Mouse (Mus musculus) embryonic facial prominence, embryonic 10.5 days (tissue): ENCODE data around the gene Slc1a7. TPM values are rescaled to one million over a fixed set of nuclear protein-coding genes. Genes with fewer than 3 reads are reported as not detected.

Source experiments
- DNase-seq: peaks from one replicate; pipeline ENCODE4 v3.0.0-alpha.2; 2017; ENCODE audit warnings: low spot score
- H3K27ac ChIP-seq: fragments of 300-500 bp; sonication (generic); replicated peaks from 2 replicates; pipeline ENCODE4 v1.5.1; 2016; ENCODE audit warnings: mild to moderate bottlenecking
- H3K27me3 ChIP-seq: fragments of 300-500 bp; sonication (generic); replicated peaks from 2 replicates; pipeline ENCODE4 v1.6.1; 2016; ENCODE audit warnings: low read depth, mild to moderate bottlenecking; ENCODE audit not compliant: poor library complexity, severe bottlenecking
- H3K36me3 ChIP-seq: fragments of 300-500 bp; sonication (generic); replicated peaks from 2 replicates; pipeline ENCODE4 v1.6.1; 2016; ENCODE audit warnings: mild to moderate bottlenecking, moderate library complexity
- H3K4me1 ChIP-seq: fragments of 300-500 bp; sonication (generic); 2 replicates; pipeline ENCODE4 v1.6.1; 2016
- H3K4me3 ChIP-seq: fragments of 300-500 bp; sonication (generic); 2 replicates; pipeline ENCODE4 v1.5.1; 2016; ENCODE audit warnings: mild to moderate bottlenecking, moderate library complexity
- H3K9me3 ChIP-seq: fragments of 300-500 bp; sonication (generic); 2 replicates; pipeline ENCODE4 v1.6.1; 2016; ENCODE audit warnings: mild to moderate bottlenecking
- WGBS: fragments of 180-500 bp; shearing (Covaris S2); methylation state at CpG from one replicate; pipeline ENCODE4 v1.1.7; 2016; 5-methylcytosine and 5-hydroxymethylcytosine counted together
- polyA plus RNA-seq: library from polyadenylated mRNA; unstranded; fragments of >200 nt; fragmentation: Nextera tagmentation; extraction: Ambion mirVana; gene quantifications from 2 replicates; pipeline ENCODE4 v1.2.1, GENCODE M21; 2016

The Slc1a7 gene
- polyA plus RNA-seq, 1 experiment from 2014 or later = not detected

DNA sequence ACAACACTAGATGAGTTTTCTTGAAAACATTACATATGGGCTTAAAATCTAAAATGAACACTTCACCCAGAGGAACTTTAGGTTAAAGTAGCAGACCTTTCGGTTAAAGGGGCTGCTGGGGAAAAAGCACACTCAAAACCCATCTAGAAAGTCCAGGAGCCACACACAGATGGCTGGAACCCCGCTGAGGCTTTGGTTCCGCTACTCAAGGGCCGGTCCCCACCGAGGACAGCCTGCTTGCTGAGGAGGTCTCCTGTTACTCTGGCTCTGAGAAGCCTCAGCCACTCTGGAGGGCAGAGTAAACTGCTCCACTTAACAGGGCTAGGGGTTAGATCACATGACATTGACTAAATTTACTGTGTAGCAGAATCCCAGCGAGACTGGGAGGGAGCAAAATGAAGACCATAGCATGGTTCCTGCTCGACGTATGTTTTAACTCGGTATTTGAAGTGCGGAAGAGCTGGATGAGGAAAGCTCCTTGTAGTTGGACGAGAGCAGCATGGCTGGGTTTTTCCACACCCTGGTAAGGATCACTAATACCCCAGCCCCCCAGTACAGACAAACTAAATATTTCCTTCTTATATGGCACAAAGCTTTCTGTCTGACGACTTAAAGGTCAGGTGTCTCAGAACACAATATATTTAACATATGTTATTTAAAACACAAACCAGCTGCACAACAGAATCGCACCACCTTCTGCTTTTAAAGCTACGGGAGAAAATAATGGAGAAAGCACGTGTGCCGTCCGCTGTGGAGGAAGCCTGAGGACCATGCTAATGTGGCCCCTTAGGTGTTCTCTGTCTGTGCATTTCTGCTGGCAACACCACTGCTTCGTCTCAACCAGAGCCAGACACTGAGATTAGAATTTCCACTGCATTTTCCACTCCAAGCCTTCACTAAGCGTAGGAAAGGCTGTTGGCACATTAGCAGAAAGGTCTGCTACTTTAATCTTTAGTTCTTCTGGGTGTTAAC, 77.3 kb downstream of the Slc1a7 start:
- Histone ChIP-seq H3K36me3 (peaks cover 71% of the 10 kb centered on the region), H3K27me3 (no peaks in the 10 kb centered on the region), H3K4me3 (no peak overlapping the region), H3K27ac (no peak overlapping the region), H3K4me1 (peaks cover 3% of the 10 kb centered on the region; the same call in 1 of the 2 replicates), H3K9me3 (no peaks in the 10 kb centered on the region)
- WGBS = 69% methylated on average over 19 of the region's 19 CpGs
- DNase-seq = no peak

DNA sequence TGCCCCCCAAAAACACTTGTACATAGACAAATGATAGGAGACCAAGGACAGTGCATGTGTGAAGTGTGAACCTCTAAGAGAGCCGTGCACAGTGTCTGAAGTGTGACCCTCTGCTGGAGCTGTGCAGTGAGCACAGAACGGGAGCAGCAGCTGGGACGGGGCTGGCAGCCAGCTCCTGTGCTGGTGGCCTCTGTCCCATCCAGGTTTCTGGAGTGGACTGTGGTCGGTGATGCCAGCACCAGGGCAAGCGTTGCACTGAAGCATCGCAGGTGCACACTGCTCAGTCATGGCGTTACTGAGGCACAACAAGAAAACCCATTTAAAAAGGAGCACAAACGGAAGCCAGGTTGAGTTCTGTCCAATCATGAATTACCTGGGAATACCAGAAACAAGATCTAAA, 78.0 kb downstream of the Slc1a7 start:
- Histone ChIP-seq H3K9me3 (no peaks in the 10 kb centered on the region), H3K4me1 (peaks cover 3% of the 10 kb centered on the region; the same call in 1 of the 2 replicates), H3K27ac (no peak overlapping the region), H3K27me3 (no peaks in the 10 kb centered on the region), H3K36me3 (peaks cover 78% of the 10 kb centered on the region), H3K4me3 (no peak overlapping the region)
- 89% methylated on average over 8 of the region's 8 CpGs for WGBS
- no peak for DNase-seq

DNA sequence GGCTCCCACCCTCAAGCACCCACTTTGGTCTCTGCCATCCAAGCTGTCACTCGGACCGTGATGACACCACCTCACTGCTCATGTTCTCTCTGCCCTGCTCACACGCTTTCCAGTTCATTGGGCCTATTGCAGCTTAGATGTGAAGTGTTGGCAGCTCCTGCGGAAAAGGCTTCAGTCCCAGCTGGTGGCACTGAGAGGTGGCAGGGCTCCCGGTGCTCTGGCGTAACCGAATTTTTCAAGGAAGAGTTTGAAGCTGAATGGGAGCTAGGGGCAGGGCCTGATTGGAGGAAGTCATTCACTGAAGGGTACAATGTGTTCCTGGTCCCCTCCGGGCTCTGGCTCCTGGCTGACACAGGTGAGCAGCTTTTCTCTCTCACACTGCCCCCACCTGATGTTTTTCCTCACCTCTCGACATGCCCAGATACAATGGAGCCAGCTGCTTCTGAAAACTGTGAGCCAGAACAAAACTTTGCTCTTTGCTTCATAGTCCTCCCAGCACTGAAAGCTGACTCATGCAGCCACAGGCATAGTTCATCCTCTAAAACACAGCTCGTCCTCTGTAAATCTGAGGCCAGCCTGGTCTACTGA, 83.6 kb downstream of the Slc1a7 start:
- WGBS = 84% methylated on average over 10 of the region's 10 CpGs
- no peak overlapping the region for H3K4me3 ChIP-seq
- no peak for DNase-seq
- H3K36me3 ChIP-seq = peaks cover 90% of the 10 kb centered on the region
- H3K4me1 ChIP-seq = no peaks in the 10 kb centered on the region
- no peaks in the 10 kb centered on the region for H3K9me3 ChIP-seq
- no peaks in the 10 kb centered on the region for H3K27me3 ChIP-seq
- H3K27ac ChIP-seq = no peak overlapping the region

DNA sequence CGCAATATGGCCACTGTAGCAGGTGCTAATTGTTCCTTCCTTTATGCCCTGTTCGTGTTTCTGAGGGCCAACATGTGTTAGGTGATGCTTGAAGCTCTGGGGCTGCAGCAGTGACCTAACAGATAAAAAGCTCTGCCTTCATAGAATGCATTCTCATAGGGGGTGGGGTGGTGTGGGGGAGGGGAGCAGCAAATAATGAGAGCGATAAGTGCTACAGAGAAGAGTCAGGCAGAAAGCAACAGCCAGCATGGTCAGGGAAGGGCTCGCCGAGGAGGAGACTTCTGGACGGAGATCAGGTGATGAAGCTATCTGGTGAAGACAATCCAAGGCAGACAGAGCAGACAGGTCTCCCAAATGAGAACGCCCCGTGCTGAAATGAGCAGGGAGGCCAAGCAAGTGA, 84.5 kb downstream of the Slc1a7 start:
- Histone ChIP-seq H3K4me3 (no peak overlapping the region), H3K27ac (no peak overlapping the region), H3K36me3 (peaks cover 88% of the 10 kb centered on the region), H3K9me3 (no peaks in the 10 kb centered on the region), H3K4me1 (no peaks in the 10 kb centered on the region), H3K27me3 (no peaks in the 10 kb centered on the region)
- WGBS = 89% methylated on average over 8 of the region's 8 CpGs
- no peak for DNase-seq

GRCm38 (mm10) chr4:108055873-108056272, 87.7 kb downstream of the Slc1a7 start:
- no peaks in the 10 kb centered on the region for H3K27me3 ChIP-seq
- DNase-seq = no peak
- H3K4me3 ChIP-seq = no peak overlapping the region
- H3K9me3 ChIP-seq = no peaks in the 10 kb centered on the region
- H3K36me3 ChIP-seq = peaks cover 84% of the 10 kb centered on the region
- H3K27ac ChIP-seq = no peak overlapping the region
- WGBS = 94% methylated on average over 10 of the region's 10 CpGs
- H3K4me1 ChIP-seq = peaks cover 3% of the 10 kb centered on the region; the same call in 1 of the 2 replicates

DNA sequence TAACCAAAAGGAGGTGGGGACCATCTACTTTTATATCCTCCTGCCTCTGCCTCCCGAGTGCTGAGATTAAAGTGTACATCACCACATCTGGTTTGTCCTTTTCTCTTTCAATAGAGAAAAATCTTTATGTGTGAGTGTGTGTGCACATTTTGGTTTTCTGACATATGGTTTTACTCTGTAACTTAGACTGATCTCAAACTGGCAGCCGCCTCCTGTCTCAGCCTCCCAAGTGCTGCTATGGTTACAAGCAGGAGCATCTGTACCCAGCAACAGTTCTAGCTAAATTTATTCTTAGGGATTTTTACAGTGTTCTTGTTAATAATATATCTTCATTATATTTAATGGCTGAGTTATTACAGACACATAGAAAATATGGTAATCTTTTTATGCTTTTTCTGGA, 89.1 kb downstream of the Slc1a7 start:
- peaks cover 83% of the 10 kb centered on the region for H3K36me3 ChIP-seq
- 88% methylated on average over 2 of the region's 2 CpGs for WGBS

DNA sequence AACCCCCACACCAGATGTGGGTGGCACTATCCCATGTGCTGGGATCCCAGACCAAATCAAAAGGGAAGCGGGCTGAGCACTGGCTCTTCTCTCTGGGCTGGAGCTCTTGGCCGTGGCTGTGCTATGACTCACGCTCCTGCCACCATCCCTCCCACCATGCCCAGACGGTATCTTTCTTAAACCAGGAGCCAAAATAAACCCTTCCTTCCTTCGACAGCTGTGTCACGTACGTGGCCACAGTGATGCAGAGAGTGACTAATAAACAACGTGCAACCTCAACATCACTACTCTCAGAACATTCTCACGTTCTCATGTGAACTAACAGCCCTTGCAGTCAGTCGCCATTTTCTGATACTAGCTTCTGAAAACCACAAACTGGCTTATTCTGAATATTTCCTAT, 90.0 kb downstream of the Slc1a7 start:
- 92% methylated on average over 10 of the region's 10 CpGs for WGBS

More for the DNA sequence above, 89.1 kb downstream of the Slc1a7 start:
- H3K9me3 ChIP-seq = no peaks in the 10 kb centered on the region
- DNase-seq = no peak
- no peak overlapping the region for H3K27ac ChIP-seq
- peaks cover 3% of the 10 kb centered on the region; the same call in 1 of the 2 replicates for H3K4me1 ChIP-seq
- no peaks in the 10 kb centered on the region for H3K27me3 ChIP-seq
- H3K4me3 ChIP-seq = no peak overlapping the region

GRCm38 (mm10) chr4:108059601-108060379, 91.7 kb downstream of the Slc1a7 start:
- peaks cover 3% of the 10 kb centered on the region; the same call in 1 of the 2 replicates for H3K4me1 ChIP-seq
- DNase-seq = no peak
- 0 out of 2 replicates have a peak overlapping the region, but pooled peaks have one; percentile 36 for H3K27ac ChIP-seq
- no peaks in the 10 kb centered on the region for H3K9me3 ChIP-seq
- WGBS = 60% methylated on average over 19 of the region's 19 CpGs
- peaks cover 83% of the 10 kb centered on the region for H3K36me3 ChIP-seq
- H3K27me3 ChIP-seq = no peaks in the 10 kb centered on the region
- no peak overlapping the region for H3K4me3 ChIP-seq

More for the DNA sequence above, 90.0 kb downstream of the Slc1a7 start:
- Histone ChIP-seq H3K4me3 (no peak overlapping the region), H3K27ac (no peak overlapping the region), H3K9me3 (no peaks in the 10 kb centered on the region), H3K36me3 (peaks cover 85% of the 10 kb centered on the region), H3K4me1 (peaks cover 3% of the 10 kb centered on the region; the same call in 1 of the 2 replicates), H3K27me3 (no peaks in the 10 kb centered on the region)
- DNase-seq = no peak

- no peak for DNase-seq
- Histone ChIP-seq H3K27me3 (no peaks in the 10 kb centered on the region), H3K27ac (no peak overlapping the region), H3K9me3 (no peaks in the 10 kb centered on the region), H3K4me1 (peaks cover 3% of the 10 kb centered on the region; the same call in 1 of the 2 replicates), H3K4me3 (no peak overlapping the region), H3K36me3 (peaks cover 79% of the 10 kb centered on the region)
- WGBS = 81% methylated on average over 4 of the region's 4 CpGs
These were observed 92.6 kb downstream of the Slc1a7 start for GRCm38 (mm10) chr4:108060774-108061173.

GRCm38 (mm10) chr4:108062524-108062923, 94.4 kb downstream of the Slc1a7 start:
- no peak overlapping the region for H3K27ac ChIP-seq
- H3K36me3 ChIP-seq = peaks cover 83% of the 10 kb centered on the region
- 94% methylated on average over 5 of the region's 5 CpGs for WGBS
- H3K4me1 ChIP-seq = peaks cover 3% of the 10 kb centered on the region; the same call in 1 of the 2 replicates
- H3K27me3 ChIP-seq = no peaks in the 10 kb centered on the region
- H3K4me3 ChIP-seq = no peak overlapping the region
- no peak for DNase-seq
- no peaks in the 10 kb centered on the region for H3K9me3 ChIP-seq
